Mouse (Mus musculus): Measurements from ENCODE around the gene Slco1c1. TPM values are rescaled to one million over a fixed set of nuclear protein-coding genes. Genes with fewer than 3 reads are reported as not detected.
"Not testable (repeated sequence)": the region's sequence is repeated elsewhere in the genome, so short reads cannot be mapped to it uniquely, and the experiment has no call there.

Slco1c1 gene
- polyA plus RNA-seq, 1 experiment = not detected

GRCm38 (mm10) chr6:141558118-141558517, 34.0 kb downstream of the Slco1c1 start:
- H3K4me3 ChIP-seq (ENCODE audit: insufficient read depth, low read depth, low read length) = no peak overlapping the region
- no peak overlapping the region for H3K27ac ChIP-seq (replicated peaks; ENCODE audit: low read depth, low read length)
- no peaks in the 10 kb centered on the region for H3K4me1 ChIP-seq (ENCODE audit: control insufficient read depth, insufficient read depth, insufficient read length, low read length)

- H3K27ac ChIP-seq (replicated peaks; ENCODE audit: low read depth, low read length) = no peak overlapping the region
Measured at GRCm38 (mm10) chr6:141567366-141567765, 43.2 kb downstream of the Slco1c1 start.

DNA sequence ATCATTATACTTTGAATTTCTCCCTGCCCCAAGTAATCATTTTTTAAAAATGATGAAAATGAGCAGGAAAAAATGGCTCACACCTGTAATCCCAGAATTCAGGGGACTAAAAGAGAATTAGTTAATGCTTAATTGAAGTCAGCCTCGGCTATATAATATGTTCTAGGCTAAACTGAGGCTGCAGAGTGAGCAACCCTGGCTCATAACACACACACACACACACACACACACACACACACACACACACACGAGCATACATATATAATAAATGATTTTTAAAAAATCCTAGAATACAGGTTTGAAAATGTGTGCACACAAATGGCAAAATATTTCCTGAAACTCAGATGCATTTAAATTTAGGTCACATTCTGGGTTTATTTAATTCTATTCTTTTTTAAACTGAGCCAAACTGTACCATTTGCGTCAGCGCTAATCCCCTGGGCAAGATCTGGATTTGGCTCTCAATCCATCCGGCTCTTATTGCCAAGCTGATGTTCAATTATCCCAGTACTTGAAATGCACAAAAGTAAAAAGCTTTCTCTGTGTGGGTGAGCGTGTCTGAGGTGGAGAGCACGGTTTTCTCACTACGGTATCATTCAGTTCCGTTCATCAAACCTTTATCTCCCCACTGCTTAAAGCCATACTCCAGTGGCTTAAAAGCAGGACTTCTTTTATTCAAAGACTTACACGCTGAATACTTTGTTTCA, 43.8 kb downstream of the Slco1c1 start:
- H3K4me1 ChIP-seq (ENCODE audit: control insufficient read depth, insufficient read depth, insufficient read length, low read length) = no peaks in the 10 kb centered on the region
- no peak overlapping the region for H3K27ac ChIP-seq (replicated peaks; ENCODE audit: low read depth, low read length)
- no peak overlapping the region for H3K4me3 ChIP-seq (ENCODE audit: insufficient read depth, low read depth, low read length)

More at GRCm38 (mm10) chr6:141567366-141567765, 43.2 kb downstream of the Slco1c1 start:
- Histone ChIP-seq H3K4me1 (ENCODE audit: control insufficient read depth, insufficient read depth, insufficient read length, low read length) (no peaks in the 10 kb centered on the region), H3K4me3 (ENCODE audit: insufficient read depth, low read depth, low read length) (no peak overlapping the region)

GRCm38 (mm10) chr6:141568559-141568946, 44.4 kb downstream of the Slco1c1 start:
- Histone ChIP-seq H3K27ac (replicated peaks; ENCODE audit: low read depth, low read length) (no peak overlapping the region), H3K4me1 (ENCODE audit: control insufficient read depth, insufficient read depth, insufficient read length, low read length) (no peaks in the 10 kb centered on the region), H3K4me3 (ENCODE audit: insufficient read depth, low read depth, low read length) (no peak overlapping the region)

- Histone ChIP-seq H3K4me3 (ENCODE audit: insufficient read depth, low read depth, low read length) (no peak overlapping the region), H3K27ac (replicated peaks; ENCODE audit: low read depth, low read length) (no peak overlapping the region), H3K4me1 (ENCODE audit: control insufficient read depth, insufficient read depth, insufficient read length, low read length) (no peaks in the 10 kb centered on the region)
Measured at GRCm38 (mm10) chr6:141576646-141577200, 52.6 kb downstream of the Slco1c1 start.

DNA sequence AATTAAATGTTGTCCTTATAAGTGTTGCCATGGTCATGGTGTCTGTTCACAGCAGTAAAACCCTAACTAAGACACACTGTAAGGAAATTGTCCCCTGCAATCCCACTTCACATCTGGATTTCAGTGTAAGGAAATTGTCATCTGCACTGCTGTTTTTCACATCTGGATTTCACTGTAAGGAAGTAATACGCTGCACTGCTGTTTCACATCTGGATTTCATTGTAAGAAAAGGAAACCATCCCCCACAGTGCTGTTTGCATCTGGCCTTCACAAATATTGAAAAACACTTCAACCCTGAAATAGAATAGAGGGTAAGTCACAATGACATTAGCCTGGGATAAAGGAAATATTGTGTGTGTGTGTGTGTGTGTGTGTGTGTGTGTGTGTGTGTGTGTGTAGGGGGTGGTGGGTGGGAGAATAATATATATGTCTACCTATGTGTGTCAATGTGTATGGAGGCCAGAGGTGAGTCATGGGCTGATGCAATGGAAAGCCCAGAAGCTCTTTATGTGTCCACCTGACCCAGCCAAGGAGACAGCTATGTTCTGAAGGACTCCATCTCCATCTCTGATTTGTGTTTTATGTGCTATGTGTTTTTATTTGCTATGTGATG, 60.7 kb downstream of the Slco1c1 start:
- H3K27ac ChIP-seq (replicated peaks; ENCODE audit: low read depth, low read length) = no peak overlapping the region
- H3K4me3 ChIP-seq (ENCODE audit: insufficient read depth, low read depth, low read length) = no peak overlapping the region

GRCm38 (mm10) chr6:141590002-141590401, 65.8 kb downstream of the Slco1c1 start:
- Histone ChIP-seq H3K4me3 (ENCODE audit: insufficient read depth, low read depth, low read length) (no peak overlapping the region), H3K27ac (replicated peaks; ENCODE audit: low read depth, low read length) (no peak overlapping the region), H3K4me1 (ENCODE audit: control insufficient read depth, insufficient read depth, insufficient read length, low read length) (no peaks in the 10 kb centered on the region)

More for the DNA sequence above, 60.7 kb downstream of the Slco1c1 start:
- H3K4me1 ChIP-seq (ENCODE audit: control insufficient read depth, insufficient read depth, insufficient read length, low read length) = no peaks in the 10 kb centered on the region

DNA sequence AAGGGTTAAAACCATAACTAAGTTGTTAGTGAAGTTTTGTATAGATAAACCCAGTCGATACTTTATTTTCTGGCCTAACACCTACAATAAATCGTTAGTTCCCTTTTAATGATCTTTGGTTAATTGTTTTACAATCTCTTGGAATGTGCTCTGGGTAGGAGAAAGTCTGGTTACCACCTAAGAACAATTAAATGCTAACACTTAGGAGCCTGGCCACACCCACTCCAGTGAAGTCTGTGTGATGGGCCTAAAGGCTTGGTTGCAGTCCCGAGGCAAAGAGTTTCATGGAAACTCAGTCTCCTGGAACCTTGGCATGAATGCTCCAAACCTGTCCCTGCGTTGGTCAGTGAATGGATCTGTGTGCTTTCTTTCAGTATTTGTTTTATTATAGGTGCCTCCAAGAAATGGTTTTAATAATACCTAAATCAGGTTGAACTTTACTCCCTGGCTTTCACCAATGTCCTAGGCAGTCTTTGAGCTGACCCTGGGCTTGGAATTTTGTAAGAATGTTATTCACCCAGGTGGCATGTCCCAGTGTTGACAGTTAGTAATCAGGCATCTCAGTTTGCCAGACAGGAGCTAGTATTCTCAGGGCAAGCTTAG, 66.5 kb downstream of the Slco1c1 start:
- not testable (repeated sequence) for H3K4me3 ChIP-seq (ENCODE audit: insufficient read depth, low read depth, low read length); H3K4me1 ChIP-seq (ENCODE audit: control insufficient read depth, insufficient read depth, insufficient read length, low read length); H3K27ac ChIP-seq (replicated peaks; ENCODE audit: low read depth, low read length)

DNA sequence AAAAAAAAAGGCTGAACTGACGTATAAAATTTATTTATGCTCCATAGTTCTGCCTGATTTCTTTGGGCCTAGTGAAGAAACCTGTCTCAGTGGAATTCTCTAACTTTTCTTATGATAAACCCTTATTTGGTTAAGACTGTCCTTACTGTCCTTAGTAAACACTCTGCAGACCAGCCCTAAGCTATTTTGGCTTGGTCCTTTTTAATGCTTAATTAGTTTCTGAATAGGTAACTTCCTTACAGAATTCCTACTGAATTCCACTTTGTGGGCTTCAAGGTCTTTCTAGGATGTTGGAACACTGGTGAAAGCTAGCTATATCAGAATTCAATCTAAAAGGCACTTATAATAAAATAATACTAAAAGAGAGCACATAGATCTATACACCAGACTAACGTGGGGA, 71.9 kb downstream of the Slco1c1 start:
- no peak overlapping the region for H3K27ac ChIP-seq (replicated peaks; ENCODE audit: low read depth, low read length)
- H3K4me1 ChIP-seq (ENCODE audit: control insufficient read depth, insufficient read depth, insufficient read length, low read length) = no peaks in the 10 kb centered on the region
- H3K4me3 ChIP-seq (ENCODE audit: insufficient read depth, low read depth, low read length) = no peak overlapping the region

DNA sequence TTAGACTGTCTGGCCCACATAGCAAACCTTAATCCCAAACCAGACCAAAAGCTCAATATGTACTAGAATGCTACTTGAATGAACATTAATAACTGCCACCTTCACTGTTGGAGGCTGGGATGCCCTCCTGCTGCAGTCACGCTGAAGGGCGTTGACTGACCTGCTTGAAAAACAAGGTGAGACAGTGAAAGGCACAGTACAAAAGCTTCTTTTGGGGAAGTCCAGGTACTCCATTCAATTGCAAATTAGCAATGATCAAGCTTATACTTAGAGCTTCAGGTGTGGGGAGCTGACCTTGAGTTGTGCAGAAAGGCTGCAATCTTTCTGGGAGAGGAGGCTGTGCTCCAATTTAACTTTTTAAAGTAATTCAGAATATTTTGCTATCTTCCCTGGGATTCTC, 72.9 kb downstream of the Slco1c1 start:
- no peak overlapping the region for H3K4me3 ChIP-seq (ENCODE audit: insufficient read depth, low read depth, low read length)
- H3K4me1 ChIP-seq (ENCODE audit: control insufficient read depth, insufficient read depth, insufficient read length, low read length) = no peaks in the 10 kb centered on the region
- H3K27ac ChIP-seq (replicated peaks; ENCODE audit: low read depth, low read length) = no peak overlapping the region

DNA sequence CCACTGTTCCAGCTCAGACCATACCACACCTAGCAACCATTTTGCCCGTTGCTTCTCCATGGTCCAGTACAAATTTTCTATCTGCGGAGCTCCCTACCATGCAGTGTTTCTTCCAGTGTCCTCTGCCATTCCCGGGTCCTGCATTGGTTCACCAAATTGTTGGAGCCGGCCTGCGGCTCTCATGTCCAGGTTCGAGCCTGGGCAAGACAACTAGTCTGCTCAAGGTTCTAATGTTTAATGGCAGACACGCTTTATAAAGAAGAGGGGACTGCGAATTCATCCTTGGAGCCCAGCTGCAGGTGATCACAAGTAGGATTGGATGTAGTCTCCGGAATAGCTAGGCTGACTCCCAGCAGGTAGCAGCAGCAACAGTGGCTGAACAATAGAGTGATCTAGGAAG, 76.8 kb downstream of the Slco1c1 start:
- Histone ChIP-seq H3K27ac (replicated peaks; ENCODE audit: low read depth, low read length) (no peak overlapping the region), H3K4me3 (ENCODE audit: insufficient read depth, low read depth, low read length) (no peak overlapping the region), H3K4me1 (ENCODE audit: control insufficient read depth, insufficient read depth, insufficient read length, low read length) (no peaks in the 10 kb centered on the region)

- Histone ChIP-seq H3K27ac (replicated peaks; ENCODE audit: low read depth, low read length) (no peak overlapping the region; the same call in 1 of the 2 replicates), H3K4me1 (ENCODE audit: control insufficient read depth, insufficient read depth, insufficient read length, low read length) (no peaks in the 10 kb centered on the region; the same call in 1 of the 2 replicates), H3K4me3 (ENCODE audit: insufficient read depth, low read depth, low read length) (no peak overlapping the region)
Measured at GRCm38 (mm10) chr6:141610702-141611260, 86.6 kb downstream of the Slco1c1 start.

DNA sequence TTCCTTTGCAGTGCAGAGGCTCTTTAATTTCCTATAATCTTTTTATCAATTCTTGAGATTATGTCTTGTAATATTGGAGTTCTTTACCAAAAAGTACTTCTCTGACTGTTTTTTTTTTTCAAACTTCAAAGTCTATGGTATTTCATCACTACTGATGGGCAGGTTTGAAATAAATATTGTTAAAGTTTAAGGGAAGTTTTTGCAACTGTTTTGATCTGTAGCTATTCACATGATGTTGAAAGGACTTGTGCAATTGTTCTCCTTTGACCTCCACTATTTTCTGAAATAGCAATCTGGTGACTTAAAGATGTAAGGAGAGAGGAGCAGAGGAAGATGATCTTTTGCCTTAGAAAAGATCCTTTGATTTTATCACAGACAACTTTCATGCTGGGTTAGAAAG, 89.8 kb downstream of the Slco1c1 start:
- no peak overlapping the region for H3K4me3 ChIP-seq (ENCODE audit: insufficient read depth, low read depth, low read length)
- H3K4me1 ChIP-seq (ENCODE audit: control insufficient read depth, insufficient read depth, insufficient read length, low read length) = no peaks in the 10 kb centered on the region; the same call in 1 of the 2 replicates
- peak overlapping the region; percentile 39; the same call in 1 of the 2 replicates for H3K27ac ChIP-seq (replicated peaks; ENCODE audit: low read depth, low read length)

DNA sequence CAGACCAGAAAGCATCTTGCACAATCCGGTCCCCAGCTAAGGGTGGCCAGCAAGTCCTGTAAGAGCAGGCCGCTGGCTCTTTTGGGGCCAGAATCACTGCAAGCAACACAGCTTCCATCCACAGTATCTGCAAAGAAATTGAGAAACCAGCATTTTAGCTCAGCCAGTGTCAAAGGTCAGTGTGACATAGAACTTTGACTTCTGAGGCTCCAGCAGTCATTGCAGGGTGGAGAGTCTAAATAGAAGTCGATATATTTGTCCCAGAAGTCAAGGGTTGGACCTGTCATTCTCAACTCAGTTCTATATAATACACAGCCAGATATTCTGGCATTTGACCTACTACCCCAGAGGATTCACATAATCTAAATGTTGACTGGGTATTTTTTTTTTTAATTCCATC, 91.2 kb downstream of the Slco1c1 start:
- no peaks in the 10 kb centered on the region; the same call in 1 of the 2 replicates for H3K4me1 ChIP-seq (ENCODE audit: control insufficient read depth, insufficient read depth, insufficient read length, low read length)
- H3K27ac ChIP-seq (replicated peaks; ENCODE audit: low read depth, low read length) = no peak overlapping the region
- H3K4me3 ChIP-seq (ENCODE audit: insufficient read depth, low read depth, low read length) = no peak overlapping the region
